Mouse (Mus musculus): ENCODE measurements around the gene Rasa2. TPM values are rescaled to one million over a fixed set of nuclear protein-coding genes. Genes with fewer than 3 reads are reported as not detected.

Rasa2 gene
- polyA plus RNA-seq, 1 experiment from 2014 or later = 20.5 TPM

- 95% methylated on average over 2 of the region's 2 CpGs for WGBS
- H3K27me3 ChIP-seq (replicated peaks; ENCODE audit: control insufficient read depth, insufficient read depth, low read length) = no peaks in the 10 kb centered on the region
- H3K36me3 ChIP-seq (ENCODE audit: control insufficient read depth, insufficient read depth, low read length) = peaks cover 41% of the 10 kb centered on the region
These were observed 47.9 kb downstream of the Rasa2 start for GRCm38 (mm10) chr9:96583496-96583895.

DNA sequence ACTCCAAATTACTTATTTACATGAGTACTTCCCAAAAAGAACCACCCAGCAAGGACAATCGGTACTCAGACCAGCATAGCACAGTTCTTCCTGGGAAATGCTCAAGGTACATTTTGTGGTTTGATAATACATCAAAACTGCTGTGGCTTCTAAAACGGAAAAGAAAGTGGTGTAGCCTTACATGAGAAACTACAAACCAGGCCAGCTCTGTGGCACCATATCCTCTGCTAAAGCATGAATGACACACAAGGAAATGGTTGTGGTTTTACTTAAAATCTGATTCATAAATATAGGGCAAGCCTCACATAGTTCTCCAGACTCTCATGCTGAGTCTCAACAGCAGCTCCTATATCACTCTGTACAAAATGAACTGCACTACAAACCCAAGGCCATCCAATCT lies 48.3 kb downstream of the Rasa2 start:
- no peak for ATAC-seq (replicated peaks; ENCODE audit: low FRiP score, low TSS enrichment, low read depth)
- no peak for DNase-seq (ENCODE audit: low spot score)
- H3K36me3 ChIP-seq (ENCODE audit: control insufficient read depth, insufficient read depth, low read length) = peaks cover 41% of the 10 kb centered on the region
- H3K4me2 ChIP-seq (ENCODE audit: low read length) = no peak overlapping the region
- H3K9ac ChIP-seq (ENCODE audit: low read length) = no peak overlapping the region
- H3K27me3 ChIP-seq (replicated peaks; ENCODE audit: control insufficient read depth, insufficient read depth, low read length) = no peaks in the 10 kb centered on the region
- no peaks in the 10 kb centered on the region for H3K4me1 ChIP-seq (replicated peaks; ENCODE audit: control insufficient read depth, insufficient read depth, low read length)
- H3K4me3 ChIP-seq (ENCODE audit: low read depth, low read length) = no peak overlapping the region
- H3K9me3 ChIP-seq (ENCODE audit: control insufficient read depth, low read length) = no peaks in the 10 kb centered on the region
- no peak overlapping the region for H3K27ac ChIP-seq (ENCODE audit: low read depth)
- 80% methylated on average over 2 of the region's 2 CpGs for WGBS

More at GRCm38 (mm10) chr9:96583496-96583895, 47.9 kb downstream of the Rasa2 start:
- ATAC-seq (replicated peaks; ENCODE audit: low FRiP score, low TSS enrichment, low read depth) (no peak), DNase-seq (ENCODE audit: low spot score) (no peak)
- no peaks in the 10 kb centered on the region for H3K4me1 ChIP-seq (replicated peaks; ENCODE audit: control insufficient read depth, insufficient read depth, low read length)
- H3K4me2 ChIP-seq (ENCODE audit: low read length) = no peak overlapping the region
- no peaks in the 10 kb centered on the region for H3K9me3 ChIP-seq (ENCODE audit: control insufficient read depth, low read length)
- no peak overlapping the region for H3K27ac ChIP-seq (ENCODE audit: low read depth)
- H3K9ac ChIP-seq (ENCODE audit: low read length) = no peak overlapping the region
- H3K4me3 ChIP-seq (ENCODE audit: low read depth, low read length) = no peak overlapping the region

- Histone ChIP-seq H3K4me1 (replicated peaks; ENCODE audit: control insufficient read depth, insufficient read depth, low read length) (no peaks in the 10 kb centered on the region), H3K4me2 (ENCODE audit: low read length) (no peak overlapping the region), H3K4me3 (ENCODE audit: low read depth, low read length) (no peak overlapping the region), H3K27me3 (replicated peaks; ENCODE audit: control insufficient read depth, insufficient read depth, low read length) (no peaks in the 10 kb centered on the region), H3K9ac (ENCODE audit: low read length) (no peak overlapping the region), H3K36me3 (ENCODE audit: control insufficient read depth, insufficient read depth, low read length) (peaks cover 50% of the 10 kb centered on the region), H3K27ac (ENCODE audit: low read depth) (no peak overlapping the region), H3K9me3 (ENCODE audit: control insufficient read depth, low read length) (no peaks in the 10 kb centered on the region)
- ATAC-seq (replicated peaks; ENCODE audit: low FRiP score, low TSS enrichment, low read depth) (no peak), DNase-seq (ENCODE audit: low spot score) (no peak)
- WGBS = 82% methylated on average over 4 of the region's 4 CpGs
These were observed 53.2 kb downstream of the Rasa2 start for GRCm38 (mm10) chr9:96578190-96578589.

- no peak overlapping the region for H3K27ac ChIP-seq (ENCODE audit: low read depth)
- H3K4me2 ChIP-seq (ENCODE audit: low read length) = no peak overlapping the region
- ATAC-seq (replicated peaks; ENCODE audit: low FRiP score, low TSS enrichment, low read depth) (no peak), DNase-seq (ENCODE audit: low spot score) (no peak)
- H3K4me1 ChIP-seq (replicated peaks; ENCODE audit: control insufficient read depth, insufficient read depth, low read length) = no peaks in the 10 kb centered on the region
- no peak overlapping the region for H3K9ac ChIP-seq (ENCODE audit: low read length)
- no peak overlapping the region for H3K4me3 ChIP-seq (ENCODE audit: low read depth, low read length)
- peaks cover 47% of the 10 kb centered on the region for H3K36me3 ChIP-seq (ENCODE audit: control insufficient read depth, insufficient read depth, low read length)
- 80% methylated on average over 6 of the region's 6 CpGs for WGBS
- H3K9me3 ChIP-seq (ENCODE audit: control insufficient read depth, low read length) = no peaks in the 10 kb centered on the region
- no peaks in the 10 kb centered on the region for H3K27me3 ChIP-seq (replicated peaks; ENCODE audit: control insufficient read depth, insufficient read depth, low read length)
These were observed 53.7 kb downstream of the Rasa2 start for GRCm38 (mm10) chr9:96577674-96578073.

DNA sequence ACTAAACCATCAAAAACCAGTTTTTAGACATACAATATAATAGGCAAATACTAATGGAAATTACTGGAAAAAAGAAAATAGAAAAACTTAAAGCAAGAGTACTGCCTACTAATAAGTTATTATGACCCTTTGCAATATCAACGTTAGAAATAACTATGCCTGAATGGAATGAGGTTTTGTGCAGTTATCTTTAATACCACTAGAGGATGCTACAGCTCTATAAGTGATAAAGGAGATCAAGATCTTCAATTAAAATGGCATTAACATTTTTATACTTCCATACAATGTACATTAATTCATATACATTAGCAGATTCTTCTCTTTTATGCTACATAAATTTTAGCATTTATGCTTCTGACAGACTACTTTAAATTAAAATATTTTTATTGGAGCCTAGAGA lies 58.2 kb downstream of the Rasa2 start:
- Histone ChIP-seq H3K4me2 (ENCODE audit: low read length) (no peak overlapping the region), H3K27me3 (replicated peaks; ENCODE audit: control insufficient read depth, insufficient read depth, low read length) (no peaks in the 10 kb centered on the region), H3K27ac (ENCODE audit: low read depth) (no peak overlapping the region), H3K9ac (ENCODE audit: low read length) (no peak overlapping the region), H3K9me3 (ENCODE audit: control insufficient read depth, low read length) (no peaks in the 10 kb centered on the region), H3K36me3 (ENCODE audit: control insufficient read depth, insufficient read depth, low read length) (peaks cover 47% of the 10 kb centered on the region), H3K4me3 (ENCODE audit: low read depth, low read length) (no peak overlapping the region), H3K4me1 (replicated peaks; ENCODE audit: control insufficient read depth, insufficient read depth, low read length) (no peaks in the 10 kb centered on the region)
- ATAC-seq (replicated peaks; ENCODE audit: low FRiP score, low TSS enrichment, low read depth) (no peak), DNase-seq (ENCODE audit: low spot score) (no peak)
- WGBS = 22% methylated on average over 1 of the region's 1 CpGs

DNA sequence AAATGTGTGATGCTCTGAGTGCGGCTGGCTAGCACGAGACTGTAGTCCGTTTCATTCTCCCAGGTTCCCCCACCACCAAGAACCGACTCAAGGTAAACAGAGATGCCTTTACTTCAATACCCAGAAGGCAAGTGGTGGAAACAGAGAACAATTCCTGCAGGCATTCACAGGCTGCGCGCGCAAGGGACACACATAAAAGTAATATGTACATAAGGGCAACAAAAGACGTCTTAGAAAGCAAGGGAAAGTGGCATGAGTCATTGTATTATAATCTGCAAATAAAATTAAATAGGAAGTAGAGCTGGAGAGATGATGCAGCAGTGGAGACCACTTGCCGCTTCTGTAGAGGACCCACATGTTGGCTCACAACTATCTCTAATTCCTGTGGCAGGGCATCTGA lies 58.7 kb downstream of the Rasa2 start:
- ATAC-seq (replicated peaks; ENCODE audit: low FRiP score, low TSS enrichment, low read depth) = no peak
- Histone ChIP-seq H3K36me3 (ENCODE audit: control insufficient read depth, insufficient read depth, low read length) (peaks cover 49% of the 10 kb centered on the region), H3K4me1 (replicated peaks; ENCODE audit: control insufficient read depth, insufficient read depth, low read length) (no peaks in the 10 kb centered on the region), H3K4me3 (ENCODE audit: low read depth, low read length) (no peak overlapping the region), H3K9me3 (ENCODE audit: control insufficient read depth, low read length) (no peaks in the 10 kb centered on the region), H3K9ac (ENCODE audit: low read length) (no peak overlapping the region), H3K27ac (ENCODE audit: low read depth) (no peak overlapping the region), H3K4me2 (ENCODE audit: low read length) (no peak overlapping the region), H3K27me3 (replicated peaks; ENCODE audit: control insufficient read depth, insufficient read depth, low read length) (no peaks in the 10 kb centered on the region)
- WGBS = 89% methylated on average over 9 of the region's 9 CpGs
- no peak for DNase-seq (ENCODE audit: low spot score)

DNA sequence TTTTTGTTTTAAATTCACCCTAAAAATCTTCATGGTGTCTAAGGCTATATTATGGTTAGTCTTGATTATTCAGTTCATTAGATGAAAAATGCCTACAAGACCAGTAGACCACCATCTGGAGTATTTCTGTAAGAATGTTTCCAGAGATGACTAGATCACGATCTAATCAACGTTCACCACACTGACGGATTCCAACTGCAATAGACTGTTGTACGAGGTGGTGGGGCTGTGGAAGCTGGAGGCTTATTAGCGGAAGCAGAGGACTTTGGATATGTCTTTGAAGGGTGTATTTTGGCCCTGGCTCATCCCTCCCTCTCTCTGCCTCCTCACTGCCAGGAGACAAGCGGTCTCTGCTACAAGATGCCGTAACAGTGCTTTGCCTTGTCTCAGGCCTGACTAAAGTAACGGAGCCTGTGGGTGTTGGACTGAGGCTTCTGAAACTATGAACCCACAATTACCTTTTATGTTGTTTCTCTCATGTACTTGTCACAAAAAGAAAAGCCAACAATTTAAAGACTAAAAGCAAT lies 64.9 kb downstream of the Rasa2 start:
- Histone ChIP-seq H3K27me3 (replicated peaks; ENCODE audit: control insufficient read depth, insufficient read depth, low read length) (no peaks in the 10 kb centered on the region), H3K4me3 (ENCODE audit: low read depth, low read length) (no peak overlapping the region), H3K27ac (ENCODE audit: low read depth) (no peak overlapping the region), H3K9ac (ENCODE audit: low read length) (no peak overlapping the region), H3K4me2 (ENCODE audit: low read length) (no peak overlapping the region), H3K9me3 (ENCODE audit: control insufficient read depth, low read length) (no peaks in the 10 kb centered on the region), H3K4me1 (replicated peaks; ENCODE audit: control insufficient read depth, insufficient read depth, low read length) (no peaks in the 10 kb centered on the region), H3K36me3 (ENCODE audit: control insufficient read depth, insufficient read depth, low read length) (peaks cover 51% of the 10 kb centered on the region)
- DNase-seq (ENCODE audit: low spot score) (no peak), ATAC-seq (replicated peaks; ENCODE audit: low FRiP score, low TSS enrichment, low read depth) (no peak)
- WGBS = 73% methylated on average over 8 of the region's 8 CpGs

DNA sequence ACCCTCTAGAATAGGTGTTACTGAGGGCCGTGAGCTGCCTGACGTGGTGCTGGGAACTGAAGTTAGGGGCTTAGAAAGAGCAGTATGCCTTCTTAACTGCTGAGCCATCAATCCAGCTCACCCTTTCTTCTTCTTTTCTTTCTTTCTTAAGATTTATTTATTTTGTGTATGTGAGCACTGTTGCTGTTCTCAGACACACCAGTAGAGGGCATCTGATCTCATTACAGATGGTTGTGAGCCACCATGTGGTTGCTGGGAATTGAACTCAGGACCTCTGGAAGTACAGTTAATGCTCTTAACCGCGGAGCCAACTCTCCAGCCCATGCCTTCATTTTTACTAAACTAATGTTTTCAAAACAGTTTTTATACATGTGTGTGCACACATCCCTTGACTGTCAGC lies 67.9 kb downstream of the Rasa2 start:
- H3K4me1 ChIP-seq (replicated peaks; ENCODE audit: control insufficient read depth, insufficient read depth, low read length) = no peaks in the 10 kb centered on the region
- 95% methylated on average over 4 of the region's 4 CpGs for WGBS
- no peak overlapping the region for H3K4me2 ChIP-seq (ENCODE audit: low read length)
- peaks cover 54% of the 10 kb centered on the region for H3K36me3 ChIP-seq (ENCODE audit: control insufficient read depth, insufficient read depth, low read length)
- no peaks in the 10 kb centered on the region for H3K9me3 ChIP-seq (ENCODE audit: control insufficient read depth, low read length)
- H3K27ac ChIP-seq (ENCODE audit: low read depth) = no peak overlapping the region
- ATAC-seq (replicated peaks; ENCODE audit: low FRiP score, low TSS enrichment, low read depth) (no peak), DNase-seq (ENCODE audit: low spot score) (no peak)
- H3K9ac ChIP-seq (ENCODE audit: low read length) = no peak overlapping the region
- no peaks in the 10 kb centered on the region for H3K27me3 ChIP-seq (replicated peaks; ENCODE audit: control insufficient read depth, insufficient read depth, low read length)
- H3K4me3 ChIP-seq (ENCODE audit: low read depth, low read length) = no peak overlapping the region

DNA sequence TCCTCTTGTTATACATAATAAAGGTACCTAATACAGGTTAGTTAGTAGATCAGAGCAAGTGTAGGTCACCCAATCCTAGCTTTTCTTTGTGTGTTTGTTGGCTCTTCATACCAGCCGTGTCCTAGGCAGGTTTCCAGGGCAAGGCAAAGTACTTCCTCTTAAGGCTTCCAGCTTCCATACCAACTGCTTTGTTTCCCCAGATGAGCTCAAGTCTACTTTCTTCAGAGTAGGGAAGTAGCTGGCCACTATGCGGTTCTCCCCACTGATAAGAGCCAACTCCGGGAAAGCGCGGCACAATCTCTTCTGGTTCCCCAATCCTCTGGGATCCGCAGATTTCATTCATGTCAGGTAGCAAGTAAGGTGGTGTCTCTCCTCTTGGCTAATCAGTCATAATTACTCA lies 72.3 kb downstream of the Rasa2 start:
- WGBS = 96% methylated on average over 6 of the region's 6 CpGs
- no peak overlapping the region for H3K9ac ChIP-seq (ENCODE audit: low read length)
- no peaks in the 10 kb centered on the region for H3K4me1 ChIP-seq (replicated peaks; ENCODE audit: control insufficient read depth, insufficient read depth, low read length)
- ATAC-seq (replicated peaks; ENCODE audit: low FRiP score, low TSS enrichment, low read depth) (no peak), DNase-seq (ENCODE audit: low spot score) (no peak)
- no peak overlapping the region for H3K4me2 ChIP-seq (ENCODE audit: low read length)
- no peaks in the 10 kb centered on the region for H3K27me3 ChIP-seq (replicated peaks; ENCODE audit: control insufficient read depth, insufficient read depth, low read length)
- H3K27ac ChIP-seq (ENCODE audit: low read depth) = no peak overlapping the region
- peaks cover 34% of the 10 kb centered on the region for H3K36me3 ChIP-seq (ENCODE audit: control insufficient read depth, insufficient read depth, low read length)
- no peak overlapping the region for H3K4me3 ChIP-seq (ENCODE audit: low read depth, low read length)
- no peaks in the 10 kb centered on the region for H3K9me3 ChIP-seq (ENCODE audit: control insufficient read depth, low read length)

All from intestine, embryonic 14.5 days (tissue).